Mouse (Mus musculus) splenic B cell, adult 2 months (primary cell): ENCODE measurements around the gene Ten1.

Source experiments
- DNase-seq: peaks from one replicate; pipeline ENCODE4 v3.0.0-alpha.2; 2011; ENCODE audit warnings: low read depth, low spot score
- H3K27me3 ChIP-seq: 2 replicates; pipeline ENCODE4 v1.6.1; 2012; ENCODE audit warnings: mild to moderate bottlenecking, low read length, moderate library complexity, mixed read lengths; ENCODE audit not compliant: control insufficient read depth, poor library complexity, insufficient read depth, severe bottlenecking
- H3K36me3 ChIP-seq: 2 replicates; pipeline ENCODE4 v1.6.1; 2012; ENCODE audit warnings: mild to moderate bottlenecking, low read length, moderate library complexity, mixed read lengths; ENCODE audit not compliant: control insufficient read depth, poor library complexity, insufficient read depth, severe bottlenecking

The Ten1 gene

DNA sequence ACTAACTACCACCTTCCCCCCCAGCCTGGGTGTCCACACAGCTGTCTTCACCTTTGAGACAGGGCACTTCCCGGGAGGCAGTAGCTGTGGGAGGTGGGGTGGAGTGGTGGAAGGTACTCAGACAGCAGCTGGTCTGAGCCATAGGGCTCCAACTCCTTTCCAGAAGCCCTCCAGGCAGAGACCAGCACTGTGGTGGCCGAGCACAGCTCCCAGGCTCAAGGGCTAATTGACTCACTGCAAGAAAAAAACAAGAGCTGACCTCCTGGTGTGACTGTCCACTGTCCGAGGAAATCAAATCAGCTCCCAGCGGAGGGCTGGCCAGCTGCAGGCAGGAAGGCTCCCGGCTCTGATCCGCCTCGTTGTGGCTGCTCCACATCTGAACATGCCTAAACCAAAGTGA lies 41.1 kb downstream of the Ten1 start:
- no peaks in the 10 kb centered on the region for H3K27me3 ChIP-seq
- no peak for DNase-seq
- no peaks in the 10 kb centered on the region for H3K36me3 ChIP-seq

DNA sequence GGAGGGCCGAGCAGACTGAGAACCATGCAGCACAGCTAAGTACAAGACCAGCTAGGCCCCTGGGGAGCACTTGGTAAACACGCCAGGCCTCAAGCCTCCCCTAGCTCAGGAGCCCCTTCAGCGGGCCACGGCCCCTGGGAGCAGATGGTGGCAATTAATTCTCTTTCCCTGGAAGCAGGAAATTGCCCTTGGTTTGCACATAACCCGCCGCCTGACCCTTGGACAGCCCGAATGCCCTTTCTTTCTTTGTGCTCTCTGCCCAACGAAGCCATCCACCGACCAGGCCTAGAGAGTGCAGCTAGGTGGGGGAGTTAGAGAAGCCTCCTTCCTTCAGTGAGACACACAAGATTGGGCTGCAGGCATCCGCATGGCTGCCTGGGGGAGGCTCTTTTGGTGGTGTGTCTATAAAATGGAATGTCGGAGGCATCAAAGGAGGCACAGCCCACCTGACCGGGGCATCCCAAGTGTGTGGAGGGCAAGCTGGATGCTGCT lies 43.1 kb downstream of the Ten1 start:
- Histone ChIP-seq H3K27me3 (no peaks in the 10 kb centered on the region), H3K36me3 (peaks cover 7% of the 10 kb centered on the region; the same call in 1 of the 2 replicates)
- DNase-seq: no peak

DNA sequence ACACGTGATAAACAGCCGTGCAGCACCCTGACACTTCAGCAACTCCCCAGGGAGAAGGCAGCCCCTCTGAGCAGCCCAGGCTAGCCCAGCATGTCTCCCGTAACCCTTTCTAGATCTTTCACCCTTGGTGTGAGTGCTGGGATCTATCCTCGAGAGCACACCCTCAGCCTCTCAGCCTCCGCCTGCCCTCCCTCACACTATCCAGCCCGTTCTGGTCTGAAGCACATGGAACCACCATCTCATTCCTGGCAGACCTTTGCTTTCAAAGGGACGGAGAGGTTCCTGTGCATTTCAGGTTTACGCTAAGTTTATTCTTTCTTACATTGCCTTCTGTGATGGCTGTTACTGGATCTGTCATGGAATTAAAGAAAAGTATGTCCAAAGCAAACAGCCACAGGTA lies 45.9 kb downstream of the Ten1 start:
- H3K27me3 ChIP-seq: no peaks in the 10 kb centered on the region
- DNase-seq: no peak
- H3K36me3 ChIP-seq: peaks cover 7% of the 10 kb centered on the region

DNA sequence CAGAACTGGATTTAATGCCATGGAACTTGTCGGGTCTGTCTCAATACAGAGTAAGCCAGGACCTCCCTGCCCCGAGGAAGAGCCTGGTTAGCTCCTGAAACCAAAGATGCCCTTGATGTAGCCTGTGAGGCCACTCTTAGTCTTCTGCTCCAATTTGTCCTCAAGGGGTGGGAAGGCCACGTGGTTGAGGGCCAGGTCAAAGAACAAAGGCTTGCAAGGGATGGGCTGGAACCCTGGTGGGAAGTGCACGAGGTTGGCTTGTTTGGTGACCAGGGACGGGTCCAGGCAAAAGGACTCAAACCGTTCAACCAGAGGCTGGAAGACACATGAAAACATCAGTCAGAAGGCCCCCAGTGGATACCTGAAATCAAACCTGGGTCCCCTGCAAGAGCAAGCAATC lies 47.0 kb downstream of the Ten1 start:
- no peak for DNase-seq
- Histone ChIP-seq H3K36me3 (peaks cover 7% of the 10 kb centered on the region), H3K27me3 (no peaks in the 10 kb centered on the region)

DNA sequence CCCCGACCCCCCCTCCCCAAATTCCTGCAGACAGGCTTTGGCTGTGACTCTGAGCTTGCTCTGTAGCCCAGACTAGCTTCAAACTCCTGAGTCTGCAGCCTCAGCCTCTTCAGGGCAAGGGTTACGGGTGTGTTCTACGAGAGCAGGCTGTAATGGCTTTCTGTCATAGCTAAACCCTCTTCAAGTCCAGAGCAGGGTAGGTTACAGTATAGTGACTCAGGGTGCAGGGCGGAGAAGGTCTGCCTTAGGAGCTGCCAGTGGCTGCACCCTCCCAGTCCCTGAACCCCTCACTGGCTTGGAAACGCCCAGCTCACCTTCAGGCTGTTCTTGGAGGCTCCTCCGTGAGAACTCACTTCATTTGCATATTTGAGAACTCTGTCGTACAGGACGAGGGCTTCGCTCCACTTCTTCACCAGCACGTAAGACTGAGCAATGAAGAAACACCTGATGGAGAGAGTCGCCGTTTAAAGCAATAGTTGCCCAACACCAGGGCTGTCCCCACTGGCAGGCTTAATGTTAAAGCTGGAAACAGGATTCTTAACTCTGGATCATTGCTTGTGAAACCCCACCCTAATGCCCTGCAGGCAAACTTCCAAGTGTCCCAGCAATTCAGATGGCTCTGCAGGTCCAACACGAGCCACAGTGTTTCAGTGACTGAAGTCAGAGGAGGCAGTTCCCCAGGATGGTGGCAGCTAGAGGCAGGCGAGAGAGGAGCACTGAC lies 49.0 kb downstream of the Ten1 start:
- Histone ChIP-seq H3K27me3 (no peaks in the 10 kb centered on the region), H3K36me3 (peaks cover 10% of the 10 kb centered on the region)
- no peak for DNase-seq

DNA sequence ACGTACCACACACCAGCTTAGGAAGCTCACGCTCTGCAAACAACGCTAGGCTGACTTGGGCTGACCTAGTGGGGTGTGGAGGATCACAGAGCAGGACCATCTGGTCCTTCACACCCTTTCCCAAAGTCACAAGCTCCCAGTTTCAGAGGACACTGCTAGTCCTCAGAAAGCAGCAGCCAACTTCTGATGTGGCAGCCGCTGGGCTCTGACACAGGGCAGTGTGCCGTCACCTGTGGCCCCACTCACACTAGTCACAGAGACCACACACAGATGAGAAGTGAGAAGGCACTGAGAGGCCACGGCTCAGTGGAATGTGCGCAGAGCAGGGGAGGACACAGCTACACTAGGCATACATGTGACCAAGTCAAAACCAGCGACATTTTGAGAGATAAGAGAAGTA lies 52.2 kb downstream of the Ten1 start:
- DNase-seq: no peak
- Histone ChIP-seq H3K27me3 (no peaks in the 10 kb centered on the region), H3K36me3 (peaks cover 5% of the 10 kb centered on the region)

DNA sequence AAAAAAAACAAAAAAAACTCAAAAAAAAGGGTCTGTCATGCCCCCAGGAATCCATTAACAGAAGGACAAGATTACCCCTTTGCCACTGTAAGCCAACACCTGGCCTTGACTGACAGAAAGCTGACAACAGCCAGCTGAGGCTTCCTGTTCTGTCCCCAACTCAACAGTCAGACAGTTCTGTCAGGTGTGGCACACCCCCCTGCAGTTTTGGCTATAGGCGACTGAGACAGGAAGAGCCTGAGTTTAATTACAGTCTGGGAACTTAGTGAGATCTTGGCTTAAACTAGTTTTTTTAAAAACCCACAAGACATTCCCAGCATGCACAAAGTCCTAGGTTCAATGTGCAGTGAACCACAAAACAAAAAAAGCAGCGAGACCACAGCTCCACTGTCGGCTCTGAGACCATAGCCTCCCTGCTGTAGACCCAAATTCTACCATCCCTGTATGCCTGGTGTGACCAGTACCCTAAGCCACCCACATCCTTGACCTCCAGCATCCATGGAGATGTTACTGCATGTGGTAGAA lies 54.5 kb downstream of the Ten1 start:
- DNase-seq: no peak
- peaks cover 2% of the 10 kb centered on the region for H3K36me3 ChIP-seq
- H3K27me3 ChIP-seq: no peaks in the 10 kb centered on the region

DNA sequence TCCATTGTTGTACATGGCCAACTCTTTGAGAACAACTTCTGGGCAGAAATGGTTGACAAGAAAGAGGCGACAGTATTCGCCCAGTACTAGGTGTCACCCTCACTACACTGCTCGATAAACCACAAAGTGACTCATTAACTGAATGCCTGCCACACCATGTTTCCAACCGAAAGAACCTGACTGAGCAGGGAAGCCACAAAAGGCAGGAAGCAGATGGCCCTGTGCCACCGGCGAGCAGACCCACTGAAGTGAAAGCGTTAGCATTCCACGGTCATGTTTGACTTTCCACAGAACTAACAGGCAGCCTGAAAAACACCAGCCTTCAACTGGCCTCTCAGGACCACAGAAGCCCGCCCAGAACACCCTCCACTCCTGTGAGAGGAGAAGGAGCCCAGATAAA lies 56.0 kb downstream of the Ten1 start:
- DNase-seq: peak; percentile 8
- Histone ChIP-seq H3K27me3 (no peaks in the 10 kb centered on the region), H3K36me3 (peaks cover 2% of the 10 kb centered on the region)

DNA sequence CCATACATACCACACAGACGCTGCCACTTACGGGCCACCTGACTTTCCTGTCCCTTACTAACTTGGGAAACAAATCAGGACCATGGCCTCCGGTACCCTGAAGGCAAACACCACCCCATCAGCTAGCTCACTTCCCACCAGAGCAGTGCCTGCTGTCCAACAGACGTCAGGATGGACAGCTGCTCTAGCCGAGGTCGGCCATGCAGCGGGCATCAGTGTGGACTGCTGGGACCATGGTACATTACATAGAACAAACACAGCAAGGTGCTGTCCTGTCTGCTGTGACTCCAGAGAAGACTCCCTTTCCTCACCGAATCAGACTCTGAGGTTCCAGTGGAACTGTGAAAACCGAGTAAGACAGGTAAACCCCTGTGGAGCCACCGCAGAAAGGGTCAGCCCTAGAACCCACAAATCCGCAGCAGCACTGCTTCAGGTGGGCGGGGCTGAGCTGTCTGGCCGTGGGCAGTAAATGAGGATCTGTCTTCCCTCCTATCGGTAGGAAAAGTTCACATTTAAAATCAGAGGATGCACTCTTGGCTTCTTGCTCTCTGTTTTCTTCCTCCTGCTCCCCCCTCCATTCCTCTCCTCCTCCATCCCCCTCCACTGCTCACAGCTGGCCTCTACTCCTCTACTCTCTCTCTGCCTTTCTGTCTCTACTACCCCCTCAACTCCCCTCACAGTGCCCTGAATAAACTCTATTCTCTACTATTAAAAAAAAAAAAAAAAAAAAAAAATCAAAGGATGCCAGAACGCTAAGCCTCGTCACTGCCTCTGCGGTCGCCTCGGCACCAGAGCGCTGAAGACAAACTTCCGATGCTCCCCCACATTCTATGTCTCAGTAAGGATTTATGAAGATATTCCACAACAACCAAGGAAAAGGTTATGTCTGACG lies 56.7 kb downstream of the Ten1 start:
- Histone ChIP-seq H3K27me3 (no peaks in the 10 kb centered on the region), H3K36me3 (peaks cover 6% of the 10 kb centered on the region)
- DNase-seq: no peak

DNA sequence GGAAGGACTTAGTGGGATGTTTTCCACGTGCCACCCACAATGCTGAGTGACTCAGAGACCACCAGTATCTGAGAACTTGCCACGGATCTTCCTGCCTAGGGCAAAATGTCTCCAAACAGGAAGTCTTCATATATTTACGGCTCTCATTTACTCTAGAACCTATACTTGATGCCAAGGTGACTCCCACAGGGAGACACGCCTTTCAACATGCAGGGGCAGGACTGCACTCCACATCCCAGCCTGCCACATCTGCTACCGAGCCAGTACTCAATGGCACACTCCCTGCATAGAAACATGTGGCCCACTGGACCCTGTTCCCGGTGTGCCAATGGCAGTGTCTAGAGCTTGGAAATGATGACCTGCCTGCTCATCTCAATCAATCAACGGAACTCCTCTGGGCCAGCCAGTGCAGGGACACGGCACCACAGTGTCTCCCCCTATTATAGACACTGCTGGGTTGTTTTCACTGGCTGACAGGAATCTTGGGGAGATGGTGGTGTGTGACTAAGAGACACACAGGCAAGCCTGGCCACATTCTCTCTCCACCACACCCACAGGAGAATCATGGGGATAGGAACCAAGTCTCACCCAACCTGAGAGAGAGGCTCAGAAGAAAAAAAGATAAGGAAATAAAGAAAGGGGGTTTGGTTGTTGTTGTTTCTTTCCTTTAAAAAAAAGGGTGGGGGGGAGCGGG lies 57.5 kb downstream of the Ten1 start:
- H3K27me3 ChIP-seq: no peaks in the 10 kb centered on the region
- no peak for DNase-seq

DNA sequence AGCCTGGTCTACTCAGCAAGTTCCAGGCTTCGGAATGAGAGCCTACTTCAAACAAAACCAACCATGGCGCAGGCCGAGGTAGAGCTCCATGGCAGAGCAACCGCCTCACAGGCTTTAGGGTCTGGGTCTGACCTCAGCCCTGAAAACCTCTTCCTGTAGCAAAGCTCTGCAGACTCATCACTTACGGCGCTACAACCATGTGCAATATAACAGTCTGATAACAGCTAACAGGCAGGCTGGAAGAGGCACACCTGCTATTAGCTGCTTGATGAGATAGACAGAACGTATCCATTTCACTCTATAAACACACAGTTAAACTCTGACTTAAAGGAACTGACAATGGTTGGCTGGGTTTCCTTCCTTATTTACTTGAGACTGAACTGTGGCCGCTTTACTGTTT lies 60.8 kb downstream of the Ten1 start:
- DNase-seq: no peak
- Histone ChIP-seq H3K27me3 (no peaks in the 10 kb centered on the region), H3K36me3 (peaks cover 16% of the 10 kb centered on the region)

More for the DNA sequence above, 57.5 kb downstream of the Ten1 start:
- peaks cover 9% of the 10 kb centered on the region for H3K36me3 ChIP-seq

DNA sequence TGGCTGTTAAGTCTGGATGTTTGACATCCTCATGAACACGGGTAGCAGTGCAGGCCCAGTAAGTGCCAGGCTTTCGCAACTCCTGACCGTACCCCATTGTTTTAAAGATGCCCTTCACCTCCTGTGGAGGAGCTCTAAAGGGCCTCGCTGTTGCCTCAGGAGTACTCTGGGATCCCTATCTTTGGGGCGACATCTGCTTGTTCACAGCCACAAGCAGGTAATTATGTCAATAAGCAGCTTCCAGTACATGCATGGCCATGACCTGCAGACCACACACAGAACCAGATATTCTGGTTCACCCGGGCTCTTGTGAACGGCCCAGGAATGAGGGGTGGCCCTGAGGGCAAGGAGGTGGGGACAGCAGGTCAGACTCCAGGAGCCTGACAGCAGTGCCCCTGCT lies 61.6 kb downstream of the Ten1 start:
- Histone ChIP-seq H3K36me3 (peaks cover 18% of the 10 kb centered on the region), H3K27me3 (no peaks in the 10 kb centered on the region)
- no peak for DNase-seq
